Mouse (Mus musculus) olfactory bulb, adult 2 months (tissue): ENCODE data around the gene Frrs1.

Experiments used
- CTCF ChIP-seq: fragments of 200-500 bp; IDR thresholded peaks from 2 replicates; pipeline ENCODE4 v1.5.1; 2012; ENCODE audit warnings: low read depth, mild to moderate bottlenecking, low read length, moderate library complexity; ENCODE audit not compliant: insufficient read depth
- POLR2A ChIP-seq: fragments of 200-500 bp; IDR thresholded peaks from 2 replicates; pipeline ENCODE4 v1.6.1; 2012; ENCODE audit warnings: mild to moderate bottlenecking, low read depth, low read length, moderate library complexity; ENCODE audit not compliant: insufficient read depth

- TF ChIP-seq CTCF (no peak), POLR2A (no peak)
These were observed 1.9 kb downstream of the Frrs1 start for GRCm38 (mm10) chr3:116861223-116861539.
